Mouse (Mus musculus) natural killer cell, adult 2 months (primary cell): ENCODE measurements around the gene Prkg1.

Experiments
- DNase-seq, 2 experiments: peaks; one replicate each; pipeline ENCODE4 v3.0.0; 2022; ENCODE audit warnings: low spot score in 2 of 2

The Prkg1 gene

DNA sequence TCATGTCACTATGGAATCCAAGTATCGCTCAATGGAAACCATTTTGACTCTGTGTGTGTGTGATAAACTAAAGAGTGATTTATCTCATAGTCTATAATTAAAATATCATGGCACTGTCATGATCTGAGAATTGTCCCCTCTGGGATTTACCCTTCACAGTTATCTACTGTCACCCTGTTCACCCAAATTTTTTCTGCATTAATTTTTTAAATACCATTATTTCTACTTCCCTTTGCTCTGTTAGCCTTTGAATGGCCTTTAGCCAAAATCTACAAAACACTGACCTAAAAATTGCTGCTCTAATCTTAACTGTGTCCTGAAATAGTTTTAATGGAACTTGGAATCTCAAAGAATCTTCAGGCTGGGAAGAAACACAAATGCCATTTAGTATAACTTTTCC lies 143.1 kb downstream of the Prkg1 start:
- DNase-seq: no peak

DNA sequence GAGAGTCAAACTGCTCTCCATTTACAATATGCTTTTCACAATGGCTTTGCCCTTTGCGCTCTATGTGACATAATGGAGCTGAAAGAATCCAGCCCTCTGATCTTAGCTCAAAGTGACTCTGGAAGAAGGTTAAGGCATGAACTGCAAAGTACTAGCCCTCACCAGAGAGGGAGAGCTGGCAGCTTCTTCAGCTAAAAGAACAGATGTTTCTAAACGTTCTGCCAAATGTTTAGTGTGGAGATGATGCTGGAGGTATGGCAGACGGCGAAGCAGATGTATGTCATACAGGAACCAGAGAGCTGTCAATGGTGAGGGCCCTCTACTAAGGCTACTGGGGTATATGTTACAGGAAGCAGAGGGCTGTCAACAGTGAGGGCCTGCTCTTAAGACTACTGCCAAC lies 148.0 kb downstream of the Prkg1 start:
- no peak for DNase-seq

DNA sequence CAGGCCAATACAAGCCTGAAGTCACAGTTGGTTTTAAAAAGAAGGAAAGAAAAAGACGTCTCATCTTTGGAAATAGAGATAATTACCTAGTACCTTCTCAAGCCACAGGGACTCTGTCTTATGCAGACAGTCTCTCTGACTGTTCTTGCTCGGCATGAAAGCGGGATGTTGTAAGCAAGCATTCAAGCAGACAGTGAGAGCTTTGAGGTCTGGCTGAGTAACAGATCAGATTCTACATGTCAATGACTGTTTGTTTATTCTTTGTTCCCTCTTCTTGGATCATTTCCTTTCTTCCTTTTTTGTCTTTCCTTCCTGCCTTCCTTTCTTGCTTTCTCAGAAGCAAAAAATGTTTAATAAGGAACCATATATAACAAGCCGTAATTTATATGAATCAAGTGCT lies 148.7 kb downstream of the Prkg1 start:
- no peak for DNase-seq

DNA sequence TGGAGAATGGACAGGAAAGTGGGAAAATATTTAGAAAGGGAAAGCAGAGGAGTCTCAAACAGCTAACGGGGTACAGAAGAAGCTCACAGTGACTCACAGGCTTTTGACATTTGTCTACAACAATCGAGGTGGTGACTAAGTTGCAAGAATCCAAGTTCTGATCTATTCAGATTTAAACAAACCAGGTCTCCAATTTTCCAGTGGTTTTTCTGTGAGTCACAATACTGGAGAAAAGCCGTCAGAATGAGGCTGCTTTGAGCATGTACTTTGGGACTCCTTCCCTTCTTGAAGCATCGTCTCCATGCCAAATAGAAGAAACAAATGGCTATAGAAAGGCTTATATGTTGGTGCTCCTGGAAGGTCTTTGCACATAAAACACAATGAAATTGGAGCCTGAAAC lies 151.7 kb downstream of the Prkg1 start:
- DNase-seq: no peak

- DNase-seq: peak in 1 of 2 experiments; percentile 1
Measured at GRCm38 (mm10) chr19:31602578-31602977, 162.3 kb downstream of the Prkg1 start.

GRCm38 (mm10) chr19:31594011-31594410 lies 170.8 kb downstream of the Prkg1 start:
- DNase-seq: no peak

DNA sequence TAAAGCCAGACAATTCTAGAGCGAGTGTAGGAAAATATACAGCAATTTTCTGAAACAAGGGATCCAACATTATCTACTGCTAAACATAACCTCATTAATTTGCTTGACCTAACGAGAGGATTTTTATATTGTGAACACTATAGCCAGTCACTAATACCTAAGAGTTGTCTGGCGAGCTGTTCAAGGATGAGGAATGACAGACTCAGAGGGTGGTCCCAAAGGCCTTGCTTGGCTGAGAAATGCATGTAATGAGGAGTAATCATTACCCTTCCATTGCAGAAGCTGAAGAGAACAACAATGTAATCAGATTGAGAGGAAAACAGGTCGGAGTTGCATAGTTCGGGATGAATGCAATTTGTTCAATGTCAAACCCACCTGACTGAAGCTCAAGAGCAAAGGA lies 174.1 kb downstream of the Prkg1 start:
- DNase-seq: no peak

DNA sequence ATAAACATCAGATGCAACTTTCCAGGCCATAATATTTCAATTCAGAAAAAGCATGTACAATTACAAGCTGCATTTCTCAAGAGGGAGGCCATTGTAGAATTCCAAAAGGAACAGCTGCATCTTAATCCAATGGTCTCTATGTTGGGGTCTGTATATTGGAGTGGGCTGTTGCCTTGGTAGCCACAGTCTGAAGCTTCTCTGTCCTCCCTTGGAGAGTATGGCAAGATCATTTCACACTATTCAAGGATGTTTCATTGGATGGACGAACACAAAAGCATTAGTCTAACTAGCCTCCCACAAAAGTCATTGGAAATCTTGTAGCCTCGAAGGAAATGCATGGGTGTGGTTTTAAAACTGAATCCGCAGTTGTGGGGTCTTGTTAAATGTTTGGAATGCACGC lies 187.7 kb downstream of the Prkg1 start:
- DNase-seq: no peak

DNA sequence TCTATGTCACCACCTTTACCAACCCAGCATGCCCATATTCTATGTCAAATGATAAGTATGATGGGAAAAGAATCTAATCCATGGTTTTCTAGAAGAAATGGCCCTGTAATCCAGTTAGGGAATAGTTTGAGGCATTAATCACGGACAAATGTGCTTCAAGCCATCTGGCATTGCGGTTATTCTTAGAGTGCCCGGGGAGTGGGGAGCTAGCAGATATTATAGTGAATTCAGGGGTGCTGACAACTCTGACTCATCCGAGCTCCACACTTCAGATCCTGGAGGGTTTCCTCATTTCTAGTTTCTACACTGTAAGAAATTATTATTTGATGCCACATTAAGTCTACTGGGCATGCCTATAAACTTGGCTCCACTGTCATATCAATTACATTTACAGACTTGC lies 200.5 kb downstream of the Prkg1 start:
- DNase-seq: no peak

DNA sequence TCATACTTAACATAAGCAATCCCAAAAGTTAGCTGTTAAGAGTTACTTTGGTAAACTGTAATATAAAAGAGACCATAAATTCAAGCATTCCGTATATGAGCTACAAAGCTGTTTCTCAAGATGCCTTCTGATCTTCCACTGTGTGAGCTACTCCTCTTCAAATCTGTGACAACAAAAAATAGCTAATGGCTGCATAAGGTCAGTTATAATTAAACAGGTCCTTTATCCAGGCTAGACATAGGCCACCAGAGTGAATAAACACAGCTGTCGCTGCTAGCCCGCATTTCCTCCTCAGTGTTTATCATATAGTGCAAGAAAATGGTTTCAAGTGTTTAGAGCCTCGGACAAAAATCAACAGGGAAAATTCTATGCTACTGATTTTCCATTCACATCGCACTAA lies 218.8 kb downstream of the Prkg1 start:
- DNase-seq: no peak

GRCm38 (mm10) chr19:31531249-31531740 lies 233.5 kb downstream of the Prkg1 start:
- DNase-seq: no peak

DNA sequence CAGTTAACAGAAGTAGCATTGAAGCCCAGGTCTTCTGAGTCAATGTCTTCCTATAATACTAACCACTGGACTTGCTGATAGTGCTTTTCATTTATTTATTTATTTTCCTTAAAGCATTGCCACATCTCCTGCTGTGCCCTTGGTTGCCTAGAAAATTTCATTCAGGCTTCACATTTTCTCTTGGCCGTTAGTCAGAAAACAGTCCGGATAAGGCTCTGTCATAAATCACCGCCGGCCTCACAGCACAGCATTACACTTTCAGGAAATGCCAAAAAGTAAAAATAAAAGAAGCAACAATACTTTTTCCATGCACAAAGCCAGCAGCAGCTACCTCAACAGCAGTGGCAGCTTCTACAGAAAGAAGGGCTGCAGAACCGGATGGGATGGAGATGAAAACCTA lies 234.2 kb downstream of the Prkg1 start:
- DNase-seq: no peak

- DNase-seq: no peak
Measured at GRCm38 (mm10) chr19:31529890-31530289, 234.9 kb downstream of the Prkg1 start.

DNA sequence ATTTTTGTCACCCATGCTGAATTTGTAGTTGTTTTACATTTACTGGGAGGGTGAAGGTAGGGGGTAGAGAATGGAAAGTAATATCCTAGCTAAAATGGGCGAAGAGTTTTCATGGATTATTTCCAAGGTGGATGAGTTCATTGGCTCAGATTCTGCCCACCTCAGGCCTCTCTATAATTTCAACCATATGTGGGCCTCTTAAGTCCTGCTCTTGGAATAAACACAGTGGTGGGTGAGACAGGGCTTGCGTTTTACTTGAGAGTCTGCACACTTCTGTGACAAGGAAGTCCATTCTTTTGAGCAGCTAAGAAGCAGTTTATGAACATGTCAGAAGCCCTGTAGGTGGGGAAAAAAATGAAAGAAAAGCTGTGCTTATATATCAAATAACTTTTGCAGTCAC lies 250.3 kb downstream of the Prkg1 start:
- DNase-seq: no peak

DNA sequence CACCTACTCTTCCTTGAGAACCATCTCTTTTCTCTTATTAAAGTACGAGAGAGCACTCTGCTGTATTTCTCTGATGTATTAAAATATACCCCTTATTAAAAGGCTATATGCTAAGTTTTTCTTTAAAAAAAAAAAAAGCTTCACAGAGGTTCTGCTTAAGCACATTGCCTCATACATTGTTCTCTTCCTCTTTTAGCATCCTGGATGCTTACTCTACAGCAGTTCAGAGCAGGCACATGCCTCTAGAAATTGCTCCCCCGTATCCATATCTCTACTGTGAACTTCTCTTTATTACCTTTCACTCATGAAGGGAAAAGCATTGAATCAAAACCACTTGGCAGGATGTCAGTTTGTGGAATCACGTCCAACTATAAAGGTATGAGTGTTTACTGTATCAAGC lies 257.0 kb downstream of the Prkg1 start:
- no peak for DNase-seq

DNA sequence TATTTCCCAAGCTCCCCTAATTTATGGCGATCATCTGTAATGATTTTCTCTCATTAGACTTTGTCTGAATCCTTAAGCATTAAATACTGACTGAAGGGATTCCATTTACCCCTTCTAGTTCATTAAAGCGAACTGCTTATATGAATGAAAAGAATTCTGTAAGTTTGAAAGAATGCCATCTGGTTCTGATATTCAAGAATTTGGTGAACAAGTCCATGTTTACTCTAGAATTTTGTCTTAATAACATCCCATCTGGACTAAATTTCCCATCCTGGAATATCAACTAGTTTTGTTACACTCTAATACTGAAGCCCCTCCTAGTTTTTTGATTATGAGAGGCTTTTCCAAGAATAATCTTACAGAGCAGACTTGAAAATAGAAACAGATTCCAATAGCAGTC lies 258.5 kb downstream of the Prkg1 start:
- no peak for DNase-seq

DNA sequence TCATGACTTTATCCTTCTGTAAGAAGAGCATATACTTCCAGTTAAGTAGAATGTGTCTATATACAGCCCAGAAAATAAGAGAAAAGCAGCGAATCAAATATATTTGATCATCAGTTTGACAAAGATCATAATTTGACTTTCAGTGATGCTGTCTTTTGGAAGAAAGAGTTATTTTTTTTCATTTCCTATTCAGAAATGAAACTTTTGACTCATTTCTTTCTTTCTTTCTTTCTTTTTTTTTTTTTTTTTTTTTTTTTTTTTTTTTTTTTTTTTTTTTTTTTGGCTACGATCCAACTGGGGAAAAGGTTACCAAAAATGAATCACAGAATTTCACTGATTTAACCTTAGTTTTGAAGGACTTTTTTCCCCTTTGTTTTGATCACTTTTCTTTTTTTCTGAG lies 259.8 kb downstream of the Prkg1 start:
- DNase-seq: no peak

- DNase-seq: no peak
Measured at GRCm38 (mm10) chr19:31497386-31497785, 267.4 kb downstream of the Prkg1 start.

DNA sequence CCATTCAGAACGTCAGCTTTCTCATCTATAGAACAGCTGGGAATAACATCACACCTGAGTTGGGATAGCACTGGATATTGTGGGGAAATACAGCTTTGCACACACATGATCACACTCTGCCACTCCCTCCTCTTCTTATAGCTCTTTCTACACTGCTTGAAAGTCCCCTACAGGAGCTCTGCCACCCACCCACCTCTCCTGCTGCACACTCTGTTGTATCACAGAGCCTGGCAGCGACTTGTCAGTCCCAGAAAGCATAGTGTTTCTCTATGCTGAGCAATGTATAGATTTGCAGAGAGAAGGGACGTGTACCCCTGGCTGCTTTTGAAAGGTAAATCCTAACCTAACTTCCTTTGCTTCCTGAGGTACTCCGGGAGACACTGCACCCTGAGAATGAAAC lies 275.2 kb downstream of the Prkg1 start:
- DNase-seq: no peak

DNA sequence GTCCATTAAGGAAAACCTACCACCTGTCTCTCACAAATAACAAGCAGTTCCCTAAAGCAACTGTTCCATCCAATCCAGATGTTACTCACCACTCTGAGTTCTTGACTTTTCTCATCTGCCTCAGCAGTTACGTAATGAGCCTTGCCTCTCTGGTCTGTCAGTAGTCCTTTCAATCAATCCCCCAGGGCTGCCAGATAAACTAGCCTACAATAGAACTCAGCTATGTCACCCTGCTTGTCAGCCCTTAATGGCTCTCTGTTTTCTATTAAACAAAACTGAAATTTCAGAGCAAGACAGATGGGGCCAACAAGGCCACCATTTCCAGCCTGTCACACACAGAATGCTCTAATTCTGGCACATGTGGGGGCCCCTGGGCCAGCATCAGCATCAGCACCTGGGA lies 293.1 kb downstream of the Prkg1 start:
- no peak for DNase-seq

GRCm38 (mm10) chr19:31460188-31460587 lies 304.6 kb downstream of the Prkg1 start:
- DNase-seq: no peak

DNA sequence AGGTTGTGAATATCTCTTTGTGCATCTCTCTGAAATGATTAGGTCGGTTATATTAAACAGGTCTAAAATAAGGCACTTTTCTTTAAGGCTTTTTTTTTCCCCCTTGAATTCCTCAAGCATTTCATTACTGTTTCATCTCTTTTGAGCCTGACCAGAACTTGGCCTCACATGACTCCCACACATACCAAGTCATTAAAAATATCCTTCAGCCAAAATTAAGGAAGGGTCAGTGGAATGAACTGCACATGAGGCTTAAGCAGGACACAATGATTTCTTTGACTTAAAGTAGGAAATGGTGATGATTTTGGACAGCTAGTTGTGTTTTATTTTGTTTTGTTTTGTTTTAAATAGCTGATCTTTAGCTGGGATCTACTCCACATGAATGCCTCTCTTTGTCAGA lies 320.7 kb downstream of the Prkg1 start:
- no peak for DNase-seq

DNA sequence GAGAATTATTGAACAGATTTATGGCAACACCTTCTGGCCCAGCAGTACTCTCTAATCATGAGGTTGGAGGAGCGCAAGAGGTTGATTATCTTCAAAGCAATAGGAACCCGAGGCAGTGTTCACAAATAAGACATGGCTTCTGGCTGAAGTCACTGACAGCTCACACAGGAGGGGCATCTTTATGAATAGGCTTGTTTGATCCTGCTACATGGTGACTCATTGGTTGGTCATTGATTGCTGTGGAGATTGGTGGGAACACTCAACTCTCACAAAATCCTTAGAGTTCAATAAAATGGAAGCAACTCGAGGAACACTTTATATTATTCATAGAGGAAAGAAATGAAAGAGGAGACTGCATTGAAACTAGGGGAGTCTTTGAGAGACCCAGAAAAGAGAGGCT lies 322.5 kb downstream of the Prkg1 start:
- no peak for DNase-seq

- no peak for DNase-seq
Measured at GRCm38 (mm10) chr19:31433446-31433845, 331.4 kb downstream of the Prkg1 start.

GRCm38 (mm10) chr19:31431411-31431810 lies 333.4 kb downstream of the Prkg1 start:
- no peak for DNase-seq
